Mouse (Mus musculus) T-helper 17 cell (primary cell): ENCODE results near the gene Plin2.
"Not testable (repeated sequence)": the region's sequence is repeated elsewhere in the genome, so short reads cannot be mapped to it uniquely, and the experiment has no call there.

Experiments
- in situ Hi-C, 2 experiments: fragments of 300-600 bp; cut with MboI, MseI; formaldehyde crosslinking; loops; 1 replicate in 1 of 2; 2 replicates in 1 of 2; pipeline ENCODE4 v1.15.1; 2025; ENCODE audit warnings: high pct_unique_total_duplicates in 2 of 2

Gene Plin2

DNA sequence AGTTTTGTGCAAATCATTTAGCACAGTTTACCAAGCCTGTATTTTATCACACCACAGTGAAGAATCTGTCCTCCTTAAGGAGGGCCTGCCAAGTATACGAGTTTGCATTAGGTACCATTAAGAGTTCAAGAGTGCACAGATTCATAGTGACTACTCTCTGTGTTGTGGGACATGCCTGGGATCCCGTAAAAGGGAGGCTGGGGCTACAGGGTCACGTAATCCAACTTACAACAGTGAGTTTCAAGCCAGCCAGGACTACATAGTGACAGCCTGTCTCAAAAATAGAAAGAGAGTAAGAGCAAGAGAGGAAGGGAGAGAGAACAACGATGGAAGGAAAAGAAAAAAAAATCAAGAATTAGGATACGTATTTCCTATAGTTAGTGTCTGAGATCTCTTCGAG, 14.9 kb upstream of the Plin2 start:
- in situ Hi-C loops: no loop called here

DNA sequence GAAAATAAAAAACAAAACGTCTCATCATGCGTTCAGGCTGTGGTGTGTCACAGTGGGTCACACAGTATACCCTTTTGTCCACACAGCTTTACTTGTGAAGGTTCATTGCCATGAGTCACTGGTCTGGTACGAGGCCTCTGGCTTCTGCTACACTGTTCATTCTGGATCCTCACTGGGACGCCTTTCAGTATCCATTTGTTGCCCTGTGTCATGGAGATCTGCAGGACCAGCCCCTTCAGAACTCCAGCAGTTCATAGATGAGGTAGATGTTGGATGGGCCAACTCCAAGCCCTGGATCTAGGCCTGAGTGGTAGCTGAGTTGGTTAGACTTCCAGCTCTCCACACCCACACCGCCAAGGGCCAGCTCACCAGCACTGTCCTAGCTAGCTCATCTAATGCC, 13.9 kb upstream of the Plin2 start:
- in situ Hi-C loops: no loop called here

DNA sequence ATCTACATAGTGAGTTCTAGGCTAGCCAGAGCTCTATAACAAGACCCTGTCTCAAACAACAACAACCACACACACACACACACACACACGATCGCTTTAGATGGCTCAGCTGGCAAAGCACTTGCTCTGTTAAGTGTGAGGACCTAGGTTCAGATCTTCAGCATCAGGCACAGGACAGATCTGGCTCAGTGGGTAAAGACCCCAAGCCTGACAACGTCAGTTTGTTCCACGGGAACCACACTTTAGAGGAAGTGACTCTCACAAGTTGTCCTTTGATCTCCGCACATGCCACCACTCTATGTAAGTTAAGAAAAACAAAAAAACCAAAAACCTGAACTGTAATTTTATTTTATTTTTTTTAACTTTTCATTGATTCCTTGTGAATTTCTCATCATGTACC, 13.4 kb upstream of the Plin2 start:
- in situ Hi-C loops: no loop called here

DNA sequence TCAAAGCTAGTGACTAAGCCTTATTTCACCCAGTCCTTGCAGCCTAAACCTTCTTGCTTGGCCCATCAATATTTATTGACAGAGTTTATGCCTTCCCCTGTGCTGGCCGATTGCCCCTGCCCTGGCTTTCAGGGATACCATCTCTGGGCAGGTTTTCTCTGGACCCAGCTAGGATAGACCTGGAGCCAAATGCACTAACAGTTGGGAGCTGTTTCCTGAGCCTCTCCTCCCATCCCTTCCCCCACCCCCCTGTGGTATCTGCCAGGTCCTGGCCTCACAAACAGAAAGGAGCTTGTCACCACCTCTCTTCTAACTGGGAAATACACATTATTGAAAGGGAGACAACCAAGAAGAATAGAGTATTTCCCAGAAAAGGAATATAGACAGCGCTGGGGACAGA, 12.0 kb upstream of the Plin2 start:
- in situ Hi-C loops: no loop called here

DNA sequence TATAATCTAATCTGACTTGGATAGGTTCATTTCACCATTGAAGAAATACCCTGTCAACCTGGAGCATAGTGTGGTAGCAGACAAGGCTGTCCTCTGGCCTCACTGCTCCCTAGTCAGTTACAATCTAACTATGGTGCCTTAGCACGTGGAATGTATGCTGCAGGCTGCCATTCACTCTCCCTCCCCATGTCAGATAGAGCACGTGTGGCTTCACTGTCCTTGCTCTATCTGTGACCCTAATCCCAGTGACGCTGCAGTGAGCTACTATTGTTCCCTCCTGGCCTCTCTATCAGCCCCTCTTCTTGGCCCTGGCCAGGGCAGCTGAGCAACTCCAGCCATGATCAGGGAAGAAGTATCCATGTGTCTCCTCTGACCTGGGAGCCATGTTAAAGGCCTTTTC, 11.6 kb upstream of the Plin2 start:
- in situ Hi-C loops: no loop called here

DNA sequence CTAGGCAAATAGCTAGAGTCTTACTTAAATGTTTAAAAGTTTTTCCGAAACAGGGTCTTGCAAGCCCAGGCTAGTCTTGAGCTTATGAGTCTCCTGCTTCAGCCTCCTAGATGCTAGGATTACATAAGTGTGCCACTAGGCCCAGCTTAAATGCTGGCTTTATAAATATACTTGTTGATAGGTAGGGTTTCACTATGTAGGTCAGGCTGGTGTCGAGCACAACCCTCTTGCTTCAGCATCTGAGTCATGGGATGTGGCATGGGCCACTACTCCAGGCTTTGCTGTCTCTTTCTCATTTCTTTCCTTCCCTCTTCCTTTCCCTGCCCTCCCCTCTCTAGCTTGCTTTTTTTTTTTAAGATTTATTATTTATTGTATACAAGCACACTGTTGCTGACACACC, 9.8 kb upstream of the Plin2 start:
- in situ Hi-C loops: no loop called here

DNA sequence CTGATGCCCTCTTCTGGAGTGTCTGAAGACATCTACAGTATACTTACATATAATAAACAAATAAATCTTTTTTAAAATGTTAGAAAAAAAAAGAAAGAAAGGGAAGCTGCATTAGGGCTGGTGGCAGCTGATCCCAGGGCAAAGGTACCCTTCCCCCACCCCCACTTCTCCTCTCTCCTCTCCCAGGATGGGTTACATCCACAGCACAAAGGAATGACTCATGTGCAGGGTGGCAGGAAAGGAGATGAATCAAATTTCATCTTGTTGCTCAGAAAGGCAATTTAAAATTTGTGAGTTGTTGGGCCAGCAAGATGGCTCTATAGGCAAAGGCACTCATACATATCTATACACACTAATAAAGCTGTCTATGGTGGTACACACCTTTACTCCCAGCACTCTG, 6.9 kb upstream of the Plin2 start:
- in situ Hi-C loops: no loop called here

DNA sequence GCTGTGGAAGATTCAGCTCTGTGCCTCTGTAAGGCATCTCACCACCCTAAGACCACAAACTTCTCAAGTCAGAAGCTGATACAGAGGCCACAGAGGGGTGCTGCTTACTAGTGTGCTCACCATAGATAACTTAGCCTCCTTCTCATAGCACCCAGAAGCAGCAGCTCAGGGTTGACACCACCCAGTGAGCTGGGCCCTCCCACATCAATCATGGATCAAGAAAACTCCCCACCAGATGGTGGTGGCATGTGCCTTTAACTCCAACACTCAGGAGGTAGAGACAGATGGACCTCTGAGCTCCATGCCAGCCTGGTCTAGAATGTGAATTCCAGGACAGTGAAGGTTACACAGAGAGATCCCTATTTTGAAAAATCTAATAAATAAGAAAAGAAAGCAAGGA, 4.9 kb upstream of the Plin2 start:
- in situ Hi-C loops: not testable (repeated sequence)

DNA sequence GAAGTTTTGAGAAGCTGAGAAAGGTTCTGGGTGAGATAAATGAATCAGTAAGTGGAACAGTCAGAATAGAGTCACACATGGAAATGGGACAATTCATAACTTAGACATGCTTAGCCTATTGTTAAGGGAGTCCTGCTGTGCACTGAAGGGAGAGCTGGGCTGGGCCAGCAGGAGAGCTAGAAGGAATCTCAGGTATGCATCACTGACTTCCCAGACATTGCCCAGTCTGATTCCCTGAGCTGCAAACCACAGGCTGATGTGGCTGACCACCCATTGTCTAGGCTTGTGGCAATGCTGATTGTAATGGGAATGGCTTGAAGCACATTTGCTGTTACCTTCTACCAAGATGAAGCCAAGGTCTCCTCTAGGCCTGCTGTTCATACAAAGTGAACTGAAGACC, 4.3 kb upstream of the Plin2 start:
- in situ Hi-C loops: not testable (repeated sequence)

DNA sequence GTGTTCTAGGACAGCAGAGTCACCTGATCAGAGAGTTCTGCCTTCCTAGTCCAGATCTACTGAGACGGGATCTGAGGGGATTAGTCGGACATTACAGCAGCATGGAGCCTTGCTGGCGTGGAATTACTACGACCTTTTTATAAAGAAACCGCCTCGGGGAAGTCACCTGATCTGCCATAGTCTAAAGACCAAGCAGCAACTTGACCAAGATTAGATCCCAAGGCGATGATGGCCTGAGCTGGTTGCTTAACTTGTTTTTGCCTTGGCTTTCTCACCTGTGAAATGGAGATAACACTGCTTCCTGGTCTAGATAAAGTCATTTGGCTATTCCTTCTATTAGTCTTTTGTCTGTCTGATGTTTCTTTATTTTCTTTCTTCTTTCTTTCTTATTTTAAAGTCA, 2.6 kb upstream of the Plin2 start:
- in situ Hi-C loops: no loop called here

DNA sequence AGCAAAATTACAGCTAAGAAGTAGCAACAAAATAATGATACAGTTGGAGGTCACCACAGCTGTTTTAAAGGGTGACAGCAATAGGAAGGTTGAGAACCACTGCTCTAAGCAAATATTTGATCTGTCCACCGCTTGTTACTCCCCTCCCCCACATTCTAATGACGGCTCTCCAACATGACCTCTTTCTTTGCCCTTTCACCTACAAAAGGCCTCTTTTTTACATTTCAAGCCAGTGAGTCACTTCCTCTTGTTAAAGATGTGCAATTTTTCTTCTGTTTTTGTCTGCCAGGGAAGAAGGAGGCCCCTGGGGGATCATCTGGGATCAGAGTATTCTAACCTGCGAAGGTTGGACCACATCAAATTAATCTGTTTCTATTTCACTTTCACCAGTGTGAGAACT, 1.9 kb upstream of the Plin2 start:
- in situ Hi-C loops: no loop called here

DNA sequence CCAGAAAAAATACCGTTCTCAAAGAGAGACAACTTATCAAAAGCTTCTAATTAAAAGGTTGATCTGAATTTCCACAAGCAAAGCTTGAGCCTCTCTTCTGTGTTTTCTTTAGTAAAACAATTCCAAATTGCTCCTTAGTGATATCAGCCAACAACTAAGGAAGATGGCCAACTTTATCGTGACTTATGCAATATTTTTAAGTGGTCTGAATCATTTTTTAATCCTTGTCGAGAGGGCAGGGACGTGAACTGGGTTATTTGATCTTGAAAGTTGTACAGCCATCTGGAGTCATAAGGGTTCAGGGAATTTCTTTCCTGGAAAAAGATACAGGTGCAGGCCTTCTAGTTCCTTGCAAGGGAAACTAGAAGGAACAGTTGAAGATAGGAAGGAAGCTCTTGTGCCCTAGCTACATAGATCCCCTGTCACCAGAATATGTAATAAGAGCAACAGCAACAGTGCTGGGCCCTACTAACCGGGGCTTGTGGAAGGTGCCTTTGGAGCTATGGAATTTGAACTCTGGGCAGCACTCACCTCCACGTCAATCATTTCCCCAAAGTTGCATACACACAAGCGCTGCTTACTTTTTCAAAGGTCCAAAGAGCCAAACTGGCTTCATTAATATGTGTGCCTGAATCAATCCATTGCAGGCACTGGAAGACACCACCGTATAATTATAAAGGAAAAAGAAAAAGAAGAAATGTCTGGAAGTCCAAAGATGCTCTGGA, 884 bp upstream of the Plin2 start:
- in situ Hi-C loops: no loop called here

DNA sequence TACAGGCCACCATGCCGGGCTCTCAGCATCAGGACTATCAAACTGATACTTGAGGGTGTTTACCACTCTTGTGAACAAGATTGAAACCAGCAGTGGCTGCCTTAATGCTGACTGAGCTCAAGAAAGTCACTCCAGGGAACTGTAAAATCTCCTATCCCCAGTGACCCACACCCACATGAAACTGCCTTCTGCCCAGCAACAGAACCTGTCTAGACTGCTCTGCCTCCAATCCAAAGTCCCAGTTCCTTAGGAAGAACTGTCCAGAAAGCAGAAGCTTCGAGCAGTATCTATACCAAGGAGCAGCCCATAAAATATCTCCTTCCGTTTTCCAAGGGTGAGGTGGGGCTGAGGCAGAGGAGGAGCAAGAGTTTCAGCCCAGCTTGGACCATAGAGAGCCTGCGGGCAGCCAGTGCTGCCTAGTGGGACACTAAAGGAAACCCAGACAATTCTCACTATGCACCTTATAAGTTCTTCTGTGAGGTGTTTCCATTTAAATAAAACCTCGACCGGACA, 563 bp downstream of the Plin2 start:
- in situ Hi-C loops: loop anchor here in 1 of 2 experiments (5.0 kb wide), 1 partner anchor 83 kb away; no protein-coding TSS in a partner anchor

DNA sequence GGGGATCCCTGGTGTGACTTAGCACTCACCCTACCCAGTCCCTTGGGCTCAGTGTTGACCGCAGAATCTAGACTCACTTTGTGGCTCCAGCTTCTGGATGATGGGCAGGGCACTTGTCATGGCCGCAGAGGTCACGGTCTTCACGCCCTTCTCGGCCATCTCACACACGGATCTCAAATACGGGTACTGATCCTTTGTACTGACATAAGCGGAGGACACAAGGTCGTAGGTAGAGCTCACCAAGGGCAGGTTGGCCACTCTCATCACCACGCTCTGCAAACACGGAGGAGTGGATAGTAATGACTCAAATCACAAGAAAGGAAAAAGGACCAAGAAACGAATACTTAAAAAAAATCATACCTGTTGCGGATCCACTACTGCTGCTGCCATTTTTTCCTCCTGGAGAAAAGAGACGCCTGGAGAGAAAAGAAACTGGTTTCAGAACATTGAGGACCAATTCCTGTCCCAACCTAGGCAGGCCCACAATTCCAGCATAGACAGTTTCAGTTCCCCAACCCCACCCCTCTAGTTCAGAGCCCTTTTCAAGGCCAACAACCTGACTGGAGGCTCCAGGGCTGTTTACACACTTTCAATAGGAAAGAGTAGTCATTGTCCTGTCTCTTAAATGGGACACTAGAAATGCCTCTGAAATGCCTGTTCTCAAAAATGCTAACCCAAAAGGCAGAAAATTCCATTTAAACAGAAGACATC, 1.4 kb downstream of the Plin2 start:
- in situ Hi-C loops: loop anchor here in 1 of 2 experiments (5.0 kb wide), 1 partner anchor 84 kb away; no protein-coding TSS in a partner anchor

DNA sequence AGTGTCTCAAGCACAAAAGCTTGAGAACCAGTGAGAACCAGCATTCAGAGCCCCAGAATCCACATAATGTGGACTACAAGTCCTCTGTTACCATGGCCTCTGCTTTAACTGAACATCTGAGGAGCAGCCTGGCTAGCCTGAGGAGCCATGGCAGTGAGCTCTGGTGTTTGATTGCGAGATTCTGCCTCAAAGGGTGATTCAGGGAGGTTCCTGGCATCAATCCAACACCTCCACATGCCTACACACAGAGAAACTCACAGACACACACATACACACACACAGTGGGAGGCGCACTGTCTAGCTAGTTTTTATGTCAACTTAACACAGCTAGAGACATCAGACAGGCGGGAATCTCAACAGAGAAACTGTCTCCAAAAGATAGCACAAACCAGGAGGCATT, 4.3 kb downstream of the Plin2 start:
- in situ Hi-C loops: loop anchor here in 1 of 2 experiments (5.0 kb wide), 1 partner anchor 87 kb away; no protein-coding TSS in a partner anchor

DNA sequence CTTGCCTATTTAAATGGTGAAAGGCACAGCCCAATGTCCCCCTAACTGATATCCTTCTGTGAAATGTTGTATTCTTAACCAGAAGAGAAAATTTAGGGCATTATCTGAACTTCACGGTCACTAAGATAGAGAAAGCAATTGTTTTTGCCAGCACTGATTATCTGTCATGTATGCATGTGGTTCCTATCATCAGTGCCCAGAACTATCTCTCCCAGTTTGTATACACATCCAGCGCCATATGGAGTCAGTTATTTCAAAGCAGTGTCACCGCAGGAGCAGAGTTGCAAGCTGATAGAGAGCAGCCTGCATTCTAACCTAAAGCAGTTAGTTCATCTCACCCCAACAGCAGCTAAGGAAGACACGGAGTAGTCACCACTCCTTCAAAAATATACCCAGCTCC, 5.9 kb downstream of the Plin2 start:
- in situ Hi-C loops: loop anchor here (5.0 kb wide), 1 partner anchor 37 kb away; no protein-coding TSS in a partner anchor

DNA sequence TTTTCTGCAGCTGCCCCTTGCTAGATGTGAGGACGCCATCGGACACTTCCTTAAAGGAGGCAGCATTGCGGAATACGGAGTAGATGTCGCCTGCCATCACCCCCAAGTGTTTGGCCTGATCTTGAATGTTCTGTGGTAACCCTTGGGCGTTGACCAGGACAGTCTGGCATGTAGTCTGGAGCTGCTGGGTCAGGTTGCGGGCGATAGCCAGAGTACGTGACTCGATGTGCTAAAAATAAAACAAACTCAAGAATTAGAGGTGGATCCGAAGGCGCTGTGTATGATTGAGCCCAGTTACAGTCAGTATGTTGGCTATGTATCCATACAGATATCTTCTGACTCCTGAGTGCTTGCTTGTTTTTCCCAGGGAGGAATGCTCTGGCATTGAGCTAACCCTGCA, 12.7 kb downstream of the Plin2 start:
- in situ Hi-C loops: loop anchor here in 1 of 2 experiments (5.0 kb wide), 1 partner anchor 40 kb away; no protein-coding TSS in a partner anchor

DNA sequence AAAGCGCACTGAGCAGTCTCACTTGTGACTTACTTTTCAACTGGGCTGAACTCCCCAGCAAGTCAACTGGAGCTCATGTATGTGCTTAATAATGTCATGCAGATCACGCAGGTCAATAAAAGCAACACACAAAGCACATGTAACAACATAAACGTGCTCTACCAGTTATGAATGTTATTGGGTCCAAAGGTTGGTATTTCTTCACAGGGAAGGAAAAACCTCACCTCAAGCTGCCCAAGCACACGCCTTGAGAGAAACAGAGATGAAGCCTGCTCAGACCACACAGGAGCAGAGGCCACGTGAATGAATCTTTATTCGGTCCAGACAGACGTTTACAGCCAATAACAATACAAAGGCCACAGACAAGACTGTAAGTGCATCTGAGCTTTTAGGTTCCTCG, 13.4 kb downstream of the Plin2 start:
- in situ Hi-C loops: loop anchor here in 1 of 2 experiments (5.0 kb wide), 1 partner anchor 41 kb away; no protein-coding TSS in a partner anchor

DNA sequence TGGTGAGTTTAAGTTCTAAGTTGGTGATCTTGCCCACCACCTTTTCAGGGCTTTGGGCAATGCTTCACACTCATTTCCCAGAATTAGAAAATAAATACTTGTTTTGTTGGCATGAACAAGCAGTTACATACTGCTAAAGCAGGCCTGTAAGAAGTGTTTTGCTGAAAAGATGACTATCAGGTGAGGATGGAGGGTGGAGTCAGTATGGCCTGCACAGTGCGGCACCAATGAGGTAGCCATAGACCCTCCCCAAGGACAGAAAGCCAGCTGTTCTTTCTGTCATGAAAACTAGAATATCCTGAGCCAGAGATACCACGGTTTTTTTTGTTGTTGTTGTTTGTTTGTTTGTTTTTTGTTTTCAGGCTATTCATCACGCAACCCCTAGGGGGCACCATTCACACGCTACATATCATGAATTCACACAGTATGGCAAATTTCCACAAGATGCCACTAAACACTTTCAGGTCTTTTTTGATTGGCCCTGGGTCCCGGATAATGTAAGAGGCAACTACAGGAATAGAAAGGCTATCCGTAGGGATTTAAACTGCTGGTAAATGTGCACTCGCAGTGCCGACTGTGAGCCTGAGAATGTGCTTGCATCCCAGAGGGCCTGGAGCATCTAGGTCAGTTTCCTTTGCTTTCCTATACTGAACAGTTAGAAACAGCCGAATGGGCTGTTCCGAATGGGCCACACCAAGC, 18.0 kb downstream of the Plin2 start:
- in situ Hi-C loops: loop anchor here in 1 of 2 experiments (5.0 kb wide), 1 partner anchor 40 kb away; no protein-coding TSS in a partner anchor

DNA sequence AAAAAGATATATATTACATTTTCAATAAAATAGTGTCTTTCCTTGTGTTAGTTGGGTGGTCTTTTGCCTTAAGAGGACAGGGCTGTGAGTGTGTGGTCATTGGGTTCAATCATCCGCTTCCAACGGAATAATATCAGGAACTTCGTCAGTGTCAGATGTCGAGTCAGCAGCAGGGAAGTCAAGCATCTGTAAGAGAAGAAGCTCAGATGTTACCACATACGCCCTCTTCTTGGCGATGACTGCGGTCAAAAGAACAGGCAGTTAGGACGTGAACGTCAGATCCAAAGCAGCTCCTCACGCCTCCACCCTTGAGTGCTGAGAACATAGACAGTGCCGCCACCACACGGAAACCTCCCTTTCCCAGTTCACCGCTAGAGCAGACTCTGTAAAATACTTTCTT, 21.5 kb downstream of the Plin2 start:
- in situ Hi-C loops: not testable (repeated sequence)

DNA sequence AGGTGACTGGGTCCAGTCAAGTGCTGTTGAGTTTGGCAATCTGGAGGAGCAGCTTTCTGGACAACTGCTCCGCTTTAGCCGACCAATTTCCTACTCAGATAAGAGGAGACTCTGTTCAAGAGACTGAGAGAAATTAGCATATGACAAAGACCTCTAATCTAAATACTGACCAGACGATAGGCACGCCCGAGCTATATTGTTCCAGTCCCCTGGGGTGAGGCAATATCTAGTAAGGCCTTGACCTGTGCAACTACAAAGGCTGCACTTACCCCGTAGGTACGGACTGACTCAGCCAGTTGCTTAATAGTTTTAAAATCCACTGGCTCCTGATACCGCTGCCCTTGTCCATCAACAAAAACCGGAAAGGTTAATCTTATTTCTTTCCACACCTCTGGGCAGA, 32.3 kb downstream of the Plin2 start:
- in situ Hi-C loops: not testable (repeated sequence)

DNA sequence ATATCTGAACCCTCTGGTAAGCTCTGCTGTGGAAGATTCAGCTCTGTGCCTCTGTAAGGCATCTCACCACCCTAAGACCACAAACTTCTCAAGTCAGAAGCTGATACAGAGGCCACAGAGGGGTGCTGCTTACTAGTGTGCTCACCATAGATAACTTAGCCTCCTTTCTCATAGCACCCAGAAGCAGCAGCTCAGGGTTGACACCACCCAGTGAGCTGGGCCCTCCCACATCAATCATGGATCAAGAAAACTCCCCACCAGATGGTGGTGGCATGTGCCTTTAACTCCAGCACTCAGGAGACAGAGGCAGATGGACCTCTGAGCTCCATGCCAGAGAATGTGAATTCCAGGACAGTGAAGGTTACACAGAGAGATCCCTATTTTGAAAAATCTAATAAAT, 35.0 kb downstream of the Plin2 start:
- in situ Hi-C loops: not testable (repeated sequence)
